Mouse (Mus musculus) myocyte (in vitro differentiated cells): ENCODE results near the gene Figla. TPM values are rescaled to one million over a fixed set of nuclear protein-coding genes. Genes with fewer than 3 reads are reported as not detected.
"Not testable (repeated sequence)": the region's sequence is repeated elsewhere in the genome, so short reads cannot be mapped to it uniquely, and the experiment has no call there.

Source experiments
- H3K27me3 ChIP-seq: one replicate; pipeline ENCODE4 v1.6.1; 2011; ENCODE audit not compliant: control insufficient read depth, insufficient read depth, insufficient read length
- H3K36me3 ChIP-seq: one replicate; pipeline ENCODE4 v1.6.1; 2011; ENCODE audit not compliant: control insufficient read depth, insufficient read depth
- H3K4me2 ChIP-seq: one replicate; pipeline ENCODE4 v1.6.1; 2011; ENCODE audit warnings: low read depth, control low read depth
- H3K4me3 ChIP-seq: one replicate; pipeline ENCODE4 v1.5.1; 2011; ENCODE audit warnings: mild to moderate bottlenecking, control low read depth, moderate library complexity
- H3K79me2 ChIP-seq: one replicate; pipeline ENCODE4 v1.6.1; 2011; ENCODE audit not compliant: control insufficient read depth, insufficient read depth
- H3ac ChIP-seq: one replicate; pipeline ENCODE4 v1.6.1; 2011; ENCODE audit not compliant: control insufficient read depth, insufficient read length
- CEBPB ChIP-seq: IDR thresholded peaks from 2 replicates; pipeline ENCODE4 v1.6.1; 2011; ENCODE audit warnings: mild to moderate bottlenecking, moderate library complexity; ENCODE audit not compliant: poor library complexity, insufficient read depth, severe bottlenecking
- E2F4 ChIP-seq: IDR thresholded peaks from one replicate; pipeline ENCODE4 v1.6.1; 2011; ENCODE audit warnings: mild to moderate bottlenecking, control low read depth, moderate library complexity; ENCODE audit not compliant: insufficient read depth
- MAX ChIP-seq: IDR thresholded peaks from one replicate; pipeline ENCODE4 v1.6.1; 2011; ENCODE audit warnings: low read depth, mild to moderate bottlenecking, control low read depth
- MYOD1 ChIP-seq, 3 experiments: IDR thresholded peaks; one replicate each; pipeline ENCODE4 v1.6.1; 2011; ENCODE audit warnings: control low read depth in 2 of 3, low read depth in 2 of 3, mild to moderate bottlenecking in 2 of 3, moderate library complexity in 1 of 3; ENCODE audit not compliant: insufficient read length in 2 of 3, control insufficient read depth in 1 of 3
- MYOG ChIP-seq, 3 experiments: IDR thresholded peaks; one replicate each; pipeline ENCODE4 v1.6.1; 2011; ENCODE audit warnings: control low read depth in 2 of 3, low read depth in 2 of 3, mild to moderate bottlenecking in 2 of 3; ENCODE audit not compliant: insufficient read length in 2 of 3, control insufficient read depth in 1 of 3, insufficient read depth in 1 of 3
- POLR2A ChIP-seq: IDR thresholded peaks from one replicate; pipeline ENCODE4 v1.6.1; 2011; ENCODE audit warnings: low read depth, mild to moderate bottlenecking, control low read depth, moderate library complexity; ENCODE audit not compliant: insufficient read length
- POLR2AphosphoS2 ChIP-seq: IDR thresholded peaks from one replicate; pipeline ENCODE4 v1.6.1; 2011; ENCODE audit warnings: low read depth, control low read depth; ENCODE audit not compliant: insufficient read length
- REST ChIP-seq: IDR thresholded peaks from one replicate; pipeline ENCODE4 v1.6.1; 2011; ENCODE audit warnings: mild to moderate bottlenecking, control low read depth, moderate library complexity; ENCODE audit not compliant: insufficient read depth, insufficient read length
- SRF ChIP-seq: IDR thresholded peaks from one replicate; pipeline ENCODE4 v1.6.1; 2011; ENCODE audit warnings: low read depth; ENCODE audit not compliant: control insufficient read depth, insufficient read length
- TCF12 ChIP-seq: IDR thresholded peaks from one replicate; pipeline ENCODE4 v1.6.1; 2011; ENCODE audit warnings: mild to moderate bottlenecking, control low read depth; ENCODE audit not compliant: poor library complexity, insufficient read depth, severe bottlenecking
- TCF3 ChIP-seq: IDR thresholded peaks from one replicate; pipeline ENCODE4 v1.6.1; 2011; ENCODE audit warnings: low read depth, control low read depth; ENCODE audit not compliant: insufficient read length
- USF1 ChIP-seq: IDR thresholded peaks from one replicate; pipeline ENCODE4 v1.6.1; 2011; ENCODE audit warnings: low read depth, mild to moderate bottlenecking, control low read depth, moderate library complexity
- polyA plus RNA-seq: library from polyadenylated mRNA; unstranded; fragments of >200 nt; fragmentation: generic; extraction: Trizol; gene quantifications from one replicate; pipeline ENCODE4 v1.2.1, GENCODE M21; 2012; ENCODE audit warnings: missing spikeins

Gene Figla
- polyA plus RNA-seq, 1 experiment: not detected

DNA sequence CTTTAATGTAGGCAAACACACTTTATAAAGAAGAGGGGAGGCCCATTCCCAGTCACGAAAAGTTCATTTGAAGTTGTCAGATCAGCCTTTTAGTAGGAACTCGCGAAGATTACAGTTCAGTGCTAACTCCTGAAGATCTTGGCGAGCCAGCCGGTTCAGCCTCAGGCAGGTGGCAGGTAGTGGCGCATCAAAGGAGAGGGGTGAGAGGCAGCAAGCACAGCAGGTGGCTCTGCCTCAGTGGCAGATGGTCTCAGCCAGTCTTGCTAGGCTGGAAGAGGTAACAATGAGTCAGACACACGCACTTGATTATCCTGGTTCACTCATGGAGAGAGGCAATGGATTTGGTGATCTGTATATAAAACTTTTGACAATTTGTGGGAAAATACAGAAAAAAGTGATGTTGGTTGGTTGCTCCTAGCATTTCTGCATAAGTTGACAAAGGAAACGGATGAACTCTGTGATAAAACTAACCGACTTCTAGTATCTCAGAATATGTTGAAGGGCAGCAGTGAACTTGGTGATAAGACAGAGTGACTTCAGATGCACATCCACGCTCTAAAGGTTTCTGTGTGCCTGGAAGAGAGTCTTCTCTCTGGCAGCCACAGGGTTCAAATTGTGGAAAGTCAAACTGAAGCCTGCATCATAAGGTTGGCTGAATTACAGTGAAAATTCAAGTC, 40.9 kb upstream of the Figla start:
- TF ChIP-seq MYOG (IDR thresholded peaks at IDR 0.05; ENCODE audit: control insufficient read depth in 1 of 3, insufficient read depth in 1 of 3, insufficient read length in 2 of 3, low read depth in 2 of 3): no peak
- TF ChIP-seq SRF: no peak
- TF ChIP-seq POLR2A: no peak
- TF ChIP-seq POLR2AphosphoS2: no peak
- no peak for TF ChIP-seq CEBPB
- no peak for TF ChIP-seq E2F4
- no peak for TF ChIP-seq MYOD1 (IDR thresholded peaks at IDR 0.05; ENCODE audit: control insufficient read depth in 1 of 3, insufficient read length in 2 of 3, low read depth in 2 of 3)
- TF ChIP-seq TCF3: no peak
- TF ChIP-seq USF1: no peak
- no peak for TF ChIP-seq REST
- no peak for TF ChIP-seq MAX
- no peak for TF ChIP-seq TCF12
- Histone ChIP-seq H3K4me3 (no peak overlapping the region), H3K36me3 (no peaks in the 10 kb centered on the region), H3K27me3 (no peaks in the 10 kb centered on the region), H3K4me2 (no peak overlapping the region), H3ac (no peak overlapping the region), H3K79me2 (no peaks in the 10 kb centered on the region)

DNA sequence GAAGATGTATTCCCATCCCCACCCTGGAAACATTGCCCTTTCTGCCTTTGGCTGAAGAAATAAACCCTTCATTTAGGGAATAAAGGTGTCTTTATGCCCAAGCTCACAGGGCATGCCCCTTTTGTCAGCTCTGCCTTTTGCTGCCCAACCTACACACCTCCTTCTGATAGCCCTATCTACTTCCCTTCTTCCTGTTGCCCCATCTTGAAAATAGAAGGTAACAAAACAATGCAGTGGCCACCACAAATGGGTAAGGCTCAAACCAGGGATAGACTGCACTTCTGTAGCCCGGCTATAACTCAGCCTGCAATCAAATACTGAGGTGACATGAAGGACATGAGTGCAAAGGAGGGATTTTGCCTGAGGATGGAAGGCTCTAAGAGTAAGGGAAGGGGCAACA, 40.2 kb upstream of the Figla start:
- H3ac ChIP-seq: no peak overlapping the region
- no peak overlapping the region for H3K4me2 ChIP-seq
- H3K79me2 ChIP-seq: no peaks in the 10 kb centered on the region
- no peaks in the 10 kb centered on the region for H3K27me3 ChIP-seq
- TF ChIP-seq MYOD1 (IDR thresholded peaks at IDR 0.05; ENCODE audit: control insufficient read depth in 1 of 3, insufficient read length in 2 of 3, low read depth in 2 of 3): no peak
- TF ChIP-seq TCF12: no peak
- TF ChIP-seq USF1: no peak
- TF ChIP-seq E2F4: no peak
- TF ChIP-seq SRF: no peak
- TF ChIP-seq POLR2AphosphoS2: no peak
- no peak for TF ChIP-seq MAX
- no peak for TF ChIP-seq CEBPB
- H3K36me3 ChIP-seq: no peaks in the 10 kb centered on the region
- no peak overlapping the region for H3K4me3 ChIP-seq

DNA sequence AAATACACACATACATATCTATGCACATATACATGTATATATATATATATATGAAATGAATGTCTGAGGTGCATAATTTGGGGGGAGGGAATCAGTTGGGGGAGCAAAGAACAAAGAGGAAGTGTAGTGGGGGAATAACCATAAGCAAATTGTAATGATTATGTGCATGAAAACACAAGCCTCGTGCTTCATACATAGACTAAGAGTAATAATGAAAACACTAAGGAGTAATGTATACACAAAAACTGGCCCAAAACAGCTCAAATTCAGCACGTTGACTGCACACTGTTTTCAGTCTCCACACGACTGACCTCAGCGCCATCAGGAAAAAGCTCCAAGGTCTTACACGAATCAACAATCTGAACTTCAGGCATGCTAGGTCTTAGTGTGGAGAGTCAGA, 39.7 kb upstream of the Figla start:
- H3K4me3 ChIP-seq: no peak overlapping the region
- H3ac ChIP-seq: no peak overlapping the region
- TF ChIP-seq MAX: no peak
- no peak for TF ChIP-seq REST
- no peak for TF ChIP-seq MYOG (IDR thresholded peaks at IDR 0.05; ENCODE audit: control insufficient read depth in 1 of 3, insufficient read depth in 1 of 3, insufficient read length in 2 of 3, low read depth in 2 of 3)
- no peak for TF ChIP-seq POLR2A
- TF ChIP-seq TCF3: no peak
- no peak for TF ChIP-seq MYOD1 (IDR thresholded peaks at IDR 0.05; ENCODE audit: control insufficient read depth in 1 of 3, insufficient read length in 2 of 3, low read depth in 2 of 3)
- TF ChIP-seq TCF12: no peak
- TF ChIP-seq CEBPB: no peak
- no peak for TF ChIP-seq POLR2AphosphoS2
- no peak for TF ChIP-seq E2F4
- TF ChIP-seq SRF: no peak
- no peak for TF ChIP-seq USF1
- H3K4me2 ChIP-seq: no peak overlapping the region
- no peaks in the 10 kb centered on the region for H3K79me2 ChIP-seq
- H3K36me3 ChIP-seq: no peaks in the 10 kb centered on the region
- no peaks in the 10 kb centered on the region for H3K27me3 ChIP-seq

DNA sequence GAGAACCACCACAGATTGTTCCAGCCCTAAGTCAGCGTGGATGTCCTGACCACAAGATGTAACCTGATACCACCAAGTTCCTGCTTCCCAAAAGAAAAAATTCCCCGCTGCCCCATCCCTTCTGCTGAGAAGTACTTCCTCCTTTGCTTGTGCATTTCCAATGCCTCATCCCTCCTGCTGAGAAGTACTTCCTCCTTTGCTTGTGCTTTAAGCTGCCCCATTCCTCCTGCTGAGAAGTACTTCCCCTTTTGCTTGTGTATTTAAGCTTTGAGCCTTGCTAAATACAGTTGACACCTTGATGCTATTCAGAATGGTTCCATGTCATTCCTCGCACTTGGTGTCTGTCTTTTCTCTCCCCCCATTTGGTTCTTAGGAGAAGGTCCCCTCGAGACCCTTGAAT, 37.2 kb upstream of the Figla start:
- H3K36me3 ChIP-seq, H3K27me3 ChIP-seq, H3ac ChIP-seq, H3K4me3 ChIP-seq, H3K4me2 ChIP-seq, H3K79me2 ChIP-seq: not testable (repeated sequence)

DNA sequence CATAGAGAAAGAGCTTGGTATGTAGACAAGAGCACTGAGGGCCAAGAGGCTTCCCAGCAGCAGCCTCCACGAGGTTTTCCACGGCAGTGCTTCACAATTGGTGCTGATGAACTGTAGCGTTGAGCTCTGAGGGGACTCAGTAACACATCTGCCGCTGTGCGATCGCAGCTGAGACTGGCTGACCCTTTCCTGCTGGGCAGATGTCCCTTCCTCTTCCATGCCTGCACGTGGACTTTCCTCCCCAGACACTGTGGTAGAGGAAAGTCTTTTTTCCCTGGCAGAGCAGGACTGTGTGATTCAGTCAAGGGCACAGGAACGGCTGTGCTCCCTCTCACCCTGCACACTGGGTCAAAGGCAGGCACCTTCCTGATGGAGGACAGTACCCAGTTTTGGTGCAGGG, 31.6 kb upstream of the Figla start:
- Histone ChIP-seq H3ac (no peak overlapping the region), H3K4me2 (no peak overlapping the region), H3K36me3 (no peaks in the 10 kb centered on the region), H3K27me3 (no peaks in the 10 kb centered on the region), H3K79me2 (no peaks in the 10 kb centered on the region), H3K4me3 (no peak overlapping the region)
- TF ChIP-seq TCF12 (no peak), MAX (no peak)

DNA sequence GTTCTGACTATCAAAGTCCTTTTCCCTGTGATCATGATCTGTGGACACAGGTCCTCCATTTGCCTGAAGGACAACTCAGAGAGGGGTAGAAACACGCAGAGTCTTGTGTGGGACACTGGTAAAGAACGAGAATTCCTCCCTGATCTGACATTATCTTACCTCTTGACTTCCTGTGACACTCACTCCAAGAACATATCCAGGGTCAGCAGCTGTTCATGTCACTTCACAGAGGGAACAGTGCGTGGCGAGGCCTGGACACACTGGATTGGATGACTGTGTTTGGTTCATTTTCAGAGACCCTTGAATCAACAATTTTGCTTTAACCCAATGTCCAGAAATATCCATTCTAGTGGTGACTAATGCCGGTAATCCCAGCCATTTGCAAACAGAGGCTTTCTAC, 26.4 kb upstream of the Figla start:
- peak in 2 of 3 experiments; percentile 59 to 64 for TF ChIP-seq MYOD1 (IDR thresholded peaks at IDR 0.05; ENCODE audit: control insufficient read depth in 1 of 3, insufficient read length in 2 of 3, low read depth in 2 of 3)
- H3K4me2 ChIP-seq, H3K79me2 ChIP-seq, H3K36me3 ChIP-seq, H3K4me3 ChIP-seq, H3ac ChIP-seq, H3K27me3 ChIP-seq: not testable (repeated sequence)

DNA sequence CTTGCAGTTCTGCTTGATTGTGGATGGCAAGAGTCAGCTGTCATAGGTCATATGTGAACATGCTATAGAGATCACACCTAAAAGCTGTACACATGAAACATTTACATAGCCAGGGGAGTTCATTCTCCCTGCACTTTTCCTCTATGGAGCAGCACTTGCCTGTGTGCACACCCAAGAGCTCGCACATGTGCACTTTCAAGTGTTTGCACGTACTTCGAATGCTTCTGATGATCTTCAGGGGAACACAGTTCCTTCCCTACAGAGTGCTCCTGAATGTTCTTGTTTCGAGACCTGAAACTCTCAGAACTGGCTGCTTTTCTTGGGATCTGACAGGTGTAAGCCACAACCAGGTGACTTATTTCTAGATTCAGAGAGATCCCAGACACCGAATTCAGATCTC, 25.2 kb upstream of the Figla start:
- H3K79me2 ChIP-seq, H3ac ChIP-seq, H3K27me3 ChIP-seq, H3K4me2 ChIP-seq, H3K36me3 ChIP-seq, H3K4me3 ChIP-seq: not testable (repeated sequence)
